Mouse (Mus musculus): ENCODE results near the gene Araf.
A peak's percentile ranks its signal among the peaks of the same experiment; 100 is the strongest.
"Not testable (repeated sequence)": the region's sequence is repeated elsewhere in the genome, so short reads cannot be mapped to it uniquely, and the experiment has no call there.

Gene Araf

GRCm38 (mm10) chrX:20797681-20798080 is at the start of gene Araf:
Gene Araf, plus strand, starts transcription at chrX:20797814.
- no peak for DNase-seq

GRCm38 (mm10) chrX:20748829-20749228 is 48.8 kb upstream of the Araf start:
- no peak for DNase-seq

GRCm38 (mm10) chrX:20761201-20761600 is 36.4 kb upstream of the Araf start:
- DNase-seq, result no peak

GRCm38 (mm10) chrX:20770697-20771381 is 26.8 kb upstream of the Araf start:
- DNase-seq, result peak; percentile 89

GRCm38 (mm10) chrX:20771666-20772065 is 25.9 kb upstream of the Araf start:
- DNase-seq, result no peak

GRCm38 (mm10) chrX:20775271-20776016 is 22.2 kb upstream of the Araf start:
- DNase-seq, result no peak

GRCm38 (mm10) chrX:20777619-20778018 is 20.0 kb upstream of the Araf start:
- no peak for DNase-seq

GRCm38 (mm10) chrX:20787309-20787708 is 10.3 kb upstream of the Araf start:
- DNase-seq, result no peak

GRCm38 (mm10) chrX:20792417-20792816 is 5.2 kb upstream of the Araf start:
- DNase-seq, result no peak

GRCm38 (mm10) chrX:20793230-20793629 is 4.4 kb upstream of the Araf start:
- no peak for DNase-seq

GRCm38 (mm10) chrX:20794229-20794628 is 3.4 kb upstream of the Araf start:
- DNase-seq, result no peak

GRCm38 (mm10) chrX:20798141-20798796 is 655 bp downstream of the Araf start:
- DNase-seq, result peak; percentile 55

- DNase-seq, result no peak
These were observed 1.2 kb downstream of the Araf start for GRCm38 (mm10) chrX:20798797-20799147.

GRCm38 (mm10) chrX:20801456-20801855 is 3.8 kb downstream of the Araf start:
- no peak for DNase-seq

GRCm38 (mm10) chrX:20804301-20804700 is 6.7 kb downstream of the Araf start:
- DNase-seq, result not testable (repeated sequence)

GRCm38 (mm10) chrX:20806295-20806694 is 8.7 kb downstream of the Araf start:
- DNase-seq, result no peak

GRCm38 (mm10) chrX:20816974-20817373 is 19.4 kb downstream of the Araf start:
- DNase-seq, result peak; percentile 12

GRCm38 (mm10) chrX:20819204-20819628 is 21.6 kb downstream of the Araf start:
- DNase-seq, result peak; percentile 88

- DNase-seq, result peak; percentile 61
These were observed 22.3 kb downstream of the Araf start for GRCm38 (mm10) chrX:20819708-20820426.

- DNase-seq, result peak; percentile 51
These were observed 31.3 kb downstream of the Araf start for GRCm38 (mm10) chrX:20828934-20829333.

GRCm38 (mm10) chrX:20847232-20847631 is 49.6 kb downstream of the Araf start:
- no peak for DNase-seq

GRCm38 (mm10) chrX:20847816-20848215 is 50.2 kb downstream of the Araf start:
- DNase-seq, result no peak

All from lung, postnatal 14 days (tissue).